Mouse (Mus musculus): ENCODE measurements around the gene Ly86.
A peak's percentile ranks its signal among the peaks of the same experiment; 100 is the strongest.

Gene Ly86

DNA sequence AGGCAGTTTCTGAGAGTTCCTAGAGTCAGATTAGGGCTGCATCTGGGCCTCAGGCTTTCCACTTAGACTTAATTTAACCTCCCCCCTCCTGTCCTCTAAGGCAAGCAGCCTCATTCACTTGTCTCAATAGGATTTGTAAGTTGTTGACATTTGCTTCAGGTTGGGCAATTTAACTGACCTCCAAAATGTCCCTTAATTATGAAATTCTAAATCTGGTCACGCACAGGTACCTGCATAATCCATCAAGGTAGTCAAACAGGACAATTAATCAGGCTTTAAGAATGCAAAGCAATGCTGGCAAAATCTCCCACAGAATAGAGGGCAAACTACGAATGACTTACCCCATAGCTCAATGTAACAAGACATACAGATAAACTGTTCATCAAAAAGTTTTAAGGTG is 8.0 kb downstream of the Ly86 start:
- DNase-seq (ENCODE audit: low spot score in 2 of 2) = no peak

DNA sequence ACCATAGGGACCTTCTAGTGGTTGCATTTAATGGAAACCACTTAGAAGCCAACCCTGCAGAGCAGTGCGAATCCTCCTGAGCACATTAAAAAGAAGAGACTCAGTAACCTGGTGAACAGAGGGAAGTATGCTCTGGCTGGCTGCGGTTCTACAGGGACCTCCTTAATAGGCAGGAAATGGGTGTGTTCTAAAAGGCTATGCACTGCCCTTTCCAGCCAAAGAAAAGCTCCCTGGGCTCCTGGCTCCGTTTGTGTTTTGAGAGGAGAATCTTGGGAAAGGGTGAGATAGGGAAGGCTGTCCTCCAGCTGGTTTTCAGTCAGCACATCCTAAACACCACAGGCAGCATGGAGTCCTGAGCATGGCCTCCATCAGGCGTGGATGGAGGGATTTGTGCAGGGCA is 8.9 kb downstream of the Ly86 start:
- DNase-seq (ENCODE audit: low spot score in 2 of 2) = no peak

DNA sequence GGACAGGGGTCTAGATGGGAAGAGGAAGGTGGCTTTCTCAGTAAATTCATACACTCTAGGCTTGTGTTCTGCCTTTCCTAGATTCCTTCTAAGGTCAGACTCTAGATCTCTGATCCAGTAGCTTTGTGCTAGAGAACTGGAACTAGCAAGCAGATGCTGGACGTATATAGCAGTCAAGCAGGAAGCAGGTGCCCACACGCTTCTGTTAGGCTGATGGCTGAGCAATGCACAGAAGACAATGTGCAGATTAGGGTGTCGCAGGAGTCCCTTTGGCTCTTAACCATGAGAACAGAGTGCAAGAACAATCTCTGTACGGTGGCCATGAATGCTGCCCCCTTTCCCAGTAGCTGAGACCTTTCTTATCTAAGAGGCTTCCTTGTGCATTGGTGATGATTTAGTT is 9.4 kb downstream of the Ly86 start:
- no peak for DNase-seq (ENCODE audit: low spot score in 2 of 2)

DNA sequence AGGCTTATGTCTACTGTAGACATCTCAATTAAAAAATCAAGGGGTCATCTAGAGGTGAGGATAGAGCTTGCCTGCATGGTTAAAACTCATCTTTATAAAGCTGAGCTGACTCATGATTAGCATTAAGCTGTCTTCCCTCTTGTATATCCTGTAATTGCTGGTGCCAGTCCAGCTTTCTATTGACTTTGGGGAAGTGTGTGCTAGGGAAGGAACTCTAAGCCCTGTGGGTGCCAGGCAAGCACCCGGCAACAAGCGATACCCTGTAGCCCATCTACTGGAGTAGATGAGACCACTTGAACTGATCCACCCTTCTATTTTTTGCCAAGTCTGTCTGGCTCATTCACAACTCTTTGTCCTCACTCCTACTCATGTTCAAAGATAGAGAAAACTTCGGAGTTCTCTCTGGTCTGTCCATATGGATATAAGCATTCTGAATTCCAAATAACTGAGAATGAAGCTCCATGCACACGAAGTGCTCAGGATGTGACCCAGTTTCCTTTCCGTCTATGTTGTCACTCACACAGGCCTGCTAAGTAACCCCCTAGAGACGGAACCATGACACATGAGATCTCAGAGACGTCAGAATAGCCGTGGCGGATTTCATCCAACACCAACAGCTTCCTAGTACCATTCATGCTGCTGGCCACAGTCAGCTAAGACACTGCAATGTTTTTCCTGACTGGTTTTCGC is 10.8 kb downstream of the Ly86 start:
- DNase-seq (ENCODE audit: low spot score in 2 of 2) = peak in 1 of 2 experiments; percentile 26

DNA sequence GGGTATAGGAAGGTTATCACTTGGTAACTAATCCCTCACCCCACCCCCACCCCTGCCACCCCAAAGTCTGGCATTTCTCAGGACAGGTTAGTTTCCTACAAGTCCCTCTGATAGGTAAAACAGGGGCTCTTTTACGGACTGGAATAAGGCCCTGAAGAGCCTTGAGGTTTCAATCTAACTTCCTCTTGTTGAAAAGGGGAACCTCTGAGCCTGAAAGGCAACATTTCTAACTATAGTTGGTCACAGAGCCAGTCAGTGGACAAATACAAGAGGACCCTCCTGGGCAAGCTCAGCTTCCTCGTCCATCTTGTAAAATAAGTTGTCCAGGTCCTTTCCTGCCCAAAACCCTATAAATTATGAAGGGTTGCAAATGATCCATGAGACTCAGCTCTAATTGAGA is 11.5 kb downstream of the Ly86 start:
- peak in 1 of 2 experiments; percentile 20 for DNase-seq (ENCODE audit: low spot score in 2 of 2)

DNA sequence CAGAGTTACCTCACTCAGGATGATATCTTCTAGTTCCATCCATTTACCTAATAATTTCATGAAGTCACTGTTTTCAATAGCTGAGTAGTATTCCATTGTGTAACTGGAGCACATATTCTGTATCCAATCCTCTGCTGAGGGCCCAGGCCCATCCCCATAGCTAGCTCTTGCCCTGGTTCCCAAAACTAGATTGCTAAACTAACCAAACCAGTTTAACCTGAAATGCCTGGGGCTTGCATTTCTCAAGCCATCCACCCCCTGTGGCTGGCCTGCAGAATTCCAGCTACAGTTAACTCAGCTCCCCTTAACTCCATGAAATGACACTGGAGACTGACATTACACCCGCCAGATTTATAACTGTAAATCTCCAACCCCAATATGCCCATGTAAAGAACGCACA is 13.1 kb downstream of the Ly86 start:
- DNase-seq (ENCODE audit: low spot score in 2 of 2) = no peak

DNA sequence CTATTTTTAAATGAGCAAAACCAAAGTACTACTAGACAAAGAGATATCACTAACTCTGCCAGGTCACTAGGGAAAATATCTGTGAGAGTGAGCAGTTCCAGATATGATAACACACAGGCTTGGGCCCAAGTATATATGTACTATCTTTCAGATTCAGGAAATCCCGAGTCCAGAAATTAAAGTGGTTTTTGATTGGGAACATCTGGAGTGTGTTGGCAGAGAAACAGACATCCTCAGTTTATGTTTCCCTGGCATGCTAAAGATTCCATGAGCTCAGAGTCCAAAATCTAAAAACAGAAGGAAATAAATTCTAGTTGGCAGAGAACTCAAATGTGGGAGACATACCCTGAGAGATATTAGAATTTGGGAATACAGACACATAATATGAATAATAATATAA is 16.2 kb downstream of the Ly86 start:
- no peak for DNase-seq (ENCODE audit: low spot score in 2 of 2)

DNA sequence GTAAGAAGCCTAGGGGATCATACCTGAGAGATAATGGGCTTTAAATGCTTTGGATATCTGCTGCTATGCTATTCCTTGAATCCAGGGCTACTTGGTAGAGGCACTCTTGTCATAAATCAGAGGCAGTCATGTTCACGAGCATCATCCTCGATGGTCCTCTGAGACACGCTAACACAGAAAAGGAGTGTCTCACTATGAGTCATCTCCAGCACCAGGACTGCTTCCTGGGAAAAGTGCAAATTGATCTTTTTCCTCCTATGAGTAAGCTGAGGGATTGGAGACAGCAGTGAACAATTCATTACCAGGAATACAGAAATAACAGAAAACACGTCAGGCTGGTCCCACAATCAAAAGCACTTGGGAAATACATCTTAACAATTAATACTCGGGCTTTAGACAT is 19.3 kb downstream of the Ly86 start:
- no peak for DNase-seq (ENCODE audit: low spot score in 2 of 2)

DNA sequence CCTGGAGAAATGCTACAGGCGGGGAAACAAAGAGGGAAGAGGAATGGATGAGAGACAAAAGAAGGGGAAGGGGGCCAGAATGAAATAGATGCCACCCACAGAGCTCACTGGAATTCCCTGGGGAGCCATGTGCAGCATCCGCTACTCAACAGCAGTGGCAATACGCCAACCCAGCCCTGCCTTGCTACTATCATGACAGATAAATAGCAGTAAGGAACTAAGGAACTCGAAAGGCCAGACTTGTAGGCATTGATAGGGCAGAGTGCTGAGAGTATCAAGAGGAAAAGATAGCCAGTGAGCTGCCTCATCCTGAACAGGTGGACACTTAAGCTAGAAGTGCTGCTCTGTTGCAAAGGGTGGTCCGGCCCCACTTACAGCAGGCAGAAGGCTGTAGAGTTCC is 31.4 kb downstream of the Ly86 start:
- no peak for DNase-seq (ENCODE audit: low spot score in 2 of 2)

DNA sequence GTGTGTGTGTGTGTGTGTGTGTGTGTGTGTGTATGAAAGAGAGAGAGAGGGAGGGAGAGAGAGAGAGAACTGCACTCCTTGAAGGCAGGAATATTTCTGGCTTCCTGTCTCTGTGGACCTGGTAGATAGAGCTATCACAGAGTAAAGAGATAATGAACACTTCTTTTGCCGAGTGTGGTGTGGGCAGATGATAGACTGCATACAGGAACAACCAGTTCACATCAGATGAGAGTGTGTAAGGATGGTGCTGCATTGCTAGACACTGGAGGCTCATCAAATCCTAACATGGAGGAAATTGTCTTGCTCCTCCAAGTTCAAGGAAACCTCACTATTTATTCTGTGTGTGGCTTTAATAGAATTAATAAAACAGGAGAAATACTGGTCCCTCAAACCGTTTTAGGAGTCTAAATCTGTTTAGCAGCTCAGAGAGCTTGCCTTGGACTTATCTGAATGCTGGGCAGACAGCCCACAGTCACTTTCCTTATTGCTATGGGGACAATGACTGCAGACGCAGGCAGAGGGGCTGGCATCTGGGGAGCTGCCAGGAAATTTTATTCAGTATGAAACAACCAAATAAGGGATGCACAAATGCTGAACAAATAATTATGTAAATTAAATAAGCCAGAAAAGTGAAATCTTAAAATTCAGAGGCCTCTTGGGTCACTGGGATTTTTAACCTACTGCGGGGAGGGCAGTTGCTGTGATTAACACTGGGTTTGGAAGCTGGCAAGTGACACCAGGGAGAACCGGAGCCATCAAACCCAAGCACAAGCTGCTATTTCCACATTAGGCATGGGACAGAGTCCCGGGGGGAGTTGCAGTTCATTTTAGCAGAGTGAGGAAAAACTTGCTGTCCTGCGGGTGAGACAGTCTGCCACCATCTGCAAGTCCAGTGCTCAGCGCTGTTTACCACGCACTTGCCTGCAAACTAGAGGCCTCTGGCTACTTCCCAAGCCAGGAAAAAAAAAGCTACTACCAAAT is 43.5 kb downstream of the Ly86 start:
- peak; percentile 17 to 31 for DNase-seq (ENCODE audit: low spot score in 2 of 2)

DNA sequence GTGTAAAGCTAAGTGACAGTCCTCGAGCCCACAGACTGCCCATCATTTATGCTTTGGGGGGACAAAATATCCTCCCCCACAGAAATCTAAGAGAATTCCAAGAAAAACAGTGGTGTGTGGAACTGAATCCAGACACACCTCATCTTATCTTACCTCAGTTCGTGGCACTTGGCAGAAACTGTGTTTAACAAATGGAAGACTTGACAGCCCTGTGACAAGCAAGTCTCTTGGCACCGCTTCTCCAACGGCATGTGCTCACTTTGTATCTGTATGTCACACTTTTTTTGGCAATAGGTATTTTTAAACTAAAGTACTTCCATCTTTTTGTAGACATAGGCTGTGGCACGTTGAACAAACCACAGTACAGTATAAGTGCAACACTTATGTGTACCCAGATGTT is 44.3 kb downstream of the Ly86 start:
- DNase-seq (ENCODE audit: low spot score in 2 of 2) = peak; percentile 15 to 21

DNA sequence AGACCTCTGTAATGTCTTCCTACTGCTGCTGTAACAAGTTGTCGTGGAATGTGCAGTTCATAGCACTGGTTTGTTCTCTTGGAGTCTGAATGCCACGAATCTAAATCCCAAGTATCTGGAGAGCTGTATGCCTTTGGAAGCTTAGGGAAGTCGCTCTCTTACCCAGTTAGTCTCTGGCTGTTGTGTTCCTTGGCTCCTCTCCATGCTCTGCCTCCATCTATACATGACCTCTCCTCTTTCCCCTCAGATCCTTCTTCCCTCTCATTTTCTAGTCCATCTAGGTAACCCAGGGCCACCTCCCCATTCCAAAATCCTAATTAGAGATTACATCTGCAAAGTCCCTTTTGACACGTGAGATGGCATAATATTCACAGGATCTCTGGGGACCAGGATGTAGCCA is 53.8 kb downstream of the Ly86 start:
- no peak for DNase-seq (ENCODE audit: low spot score in 2 of 2)

DNA sequence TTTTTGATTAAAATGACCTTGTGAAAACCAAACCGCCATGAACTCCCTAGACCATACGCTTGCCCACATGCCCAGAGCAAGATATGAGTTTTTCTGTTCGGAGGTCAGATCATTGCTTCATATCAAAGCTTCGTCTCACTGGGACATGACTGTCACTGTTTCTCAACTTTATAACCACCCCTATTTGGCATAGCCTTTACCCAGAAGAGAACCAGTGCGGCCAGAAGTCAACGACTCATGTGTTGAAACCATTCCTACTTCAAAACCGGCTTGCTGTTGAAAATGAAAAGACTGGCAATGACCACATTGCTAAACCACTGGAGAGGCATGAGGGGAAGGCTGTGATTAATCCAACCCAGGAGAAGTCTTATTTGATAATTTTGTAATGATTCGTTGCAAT is 54.3 kb downstream of the Ly86 start:
- DNase-seq (ENCODE audit: low spot score in 2 of 2) = no peak

DNA sequence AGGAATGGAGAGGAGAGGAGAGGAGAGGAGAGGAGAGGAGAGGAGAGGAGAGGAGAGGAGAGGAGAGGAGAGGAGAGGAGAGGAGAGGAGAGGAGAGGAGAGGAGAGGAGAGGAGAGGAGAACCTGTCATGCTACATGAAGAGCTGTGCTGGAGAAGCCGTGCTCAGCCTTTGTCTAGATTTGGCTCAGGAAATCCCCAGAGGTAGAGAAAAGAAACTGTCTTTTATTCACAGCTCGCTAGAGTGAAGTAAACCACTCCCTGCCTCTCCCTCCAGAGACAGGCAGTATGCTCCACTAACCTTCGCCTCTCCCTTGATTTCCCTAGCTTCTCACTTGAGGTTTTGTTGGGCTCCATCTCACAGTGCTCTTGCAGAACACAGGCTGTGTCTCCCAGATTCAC is 57.4 kb downstream of the Ly86 start:
- no peak for DNase-seq (ENCODE audit: low spot score in 2 of 2)

DNA sequence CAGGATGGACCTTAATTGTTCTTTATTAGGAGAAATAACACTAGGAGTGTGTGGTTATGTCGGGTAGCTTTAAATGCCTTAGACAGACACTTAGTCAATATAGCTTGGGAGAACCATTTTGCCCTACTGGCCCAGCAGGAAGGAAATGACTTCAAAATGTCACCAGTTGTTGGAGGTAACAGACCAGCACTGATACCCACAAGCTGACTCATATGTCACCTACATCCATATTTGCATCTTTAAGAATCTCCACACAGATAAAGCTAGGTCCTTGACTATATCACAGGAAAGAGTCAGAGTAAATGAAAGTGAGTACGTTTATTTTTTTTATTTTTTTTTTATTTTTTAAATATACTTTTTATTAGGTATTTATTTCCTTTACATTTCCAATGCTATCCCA is 58.7 kb downstream of the Ly86 start:
- no peak for DNase-seq (ENCODE audit: low spot score in 2 of 2)

DNA sequence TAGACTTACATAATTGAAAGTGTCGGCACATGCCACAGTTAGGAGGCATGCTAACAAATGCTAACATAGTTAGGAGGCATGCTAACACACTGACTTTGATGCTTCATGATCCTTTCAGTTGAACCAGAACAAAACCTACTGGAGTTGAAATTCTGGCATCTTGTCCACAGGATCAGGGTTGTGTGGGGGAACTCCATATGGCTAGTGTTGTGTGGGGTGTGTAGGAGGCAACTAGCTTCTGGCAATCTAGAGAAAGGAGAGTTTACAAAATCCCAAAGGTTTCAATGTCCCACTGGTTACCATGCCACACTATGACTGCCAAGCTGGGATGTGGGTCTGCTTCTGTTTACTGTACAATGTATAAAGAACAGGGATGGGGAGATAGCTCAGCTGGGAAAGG is 70.7 kb downstream of the Ly86 start:
- no peak for DNase-seq (ENCODE audit: low spot score in 2 of 2)

DNA sequence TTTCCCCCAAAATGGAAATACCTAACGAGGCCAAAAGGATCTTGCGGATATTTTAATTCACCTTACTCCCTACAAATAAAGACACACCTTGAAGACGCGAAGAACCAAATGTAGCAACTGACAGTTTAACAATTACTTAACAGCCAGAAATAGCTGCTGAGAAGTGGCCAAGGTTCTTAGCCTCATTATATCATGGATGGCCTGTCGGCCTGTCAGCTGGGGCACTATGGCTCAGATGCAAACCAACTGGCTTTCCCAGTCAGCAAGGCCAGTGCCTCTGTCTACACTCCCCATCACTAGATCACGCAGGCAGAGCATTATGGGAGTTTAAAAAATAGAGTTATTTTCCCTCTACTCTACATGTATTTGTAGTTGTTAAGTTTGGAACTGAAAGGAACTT is 78.4 kb downstream of the Ly86 start:
- peak; percentile 33 to 46 for DNase-seq (ENCODE audit: low spot score in 2 of 2)

DNA sequence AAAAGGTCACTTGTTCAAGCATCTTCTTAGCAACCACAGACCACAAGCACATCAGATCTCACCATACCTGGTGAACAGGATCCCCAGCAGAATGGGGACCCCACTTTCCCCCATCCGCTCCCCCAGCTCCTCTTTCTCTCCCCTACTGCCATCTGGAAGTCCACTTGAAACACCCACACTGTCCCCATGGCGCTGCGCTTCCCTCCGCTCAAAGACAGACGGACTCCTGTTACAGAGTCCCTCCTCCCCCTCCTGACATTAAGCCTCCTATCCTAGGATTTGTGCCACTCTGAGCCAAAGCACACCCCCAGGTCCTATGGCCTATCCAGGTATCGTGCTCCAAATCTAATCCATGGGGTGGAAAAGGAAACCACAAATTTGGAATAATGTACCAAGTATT is 79.9 kb downstream of the Ly86 start:
- DNase-seq (ENCODE audit: low spot score in 2 of 2) = no peak

DNA sequence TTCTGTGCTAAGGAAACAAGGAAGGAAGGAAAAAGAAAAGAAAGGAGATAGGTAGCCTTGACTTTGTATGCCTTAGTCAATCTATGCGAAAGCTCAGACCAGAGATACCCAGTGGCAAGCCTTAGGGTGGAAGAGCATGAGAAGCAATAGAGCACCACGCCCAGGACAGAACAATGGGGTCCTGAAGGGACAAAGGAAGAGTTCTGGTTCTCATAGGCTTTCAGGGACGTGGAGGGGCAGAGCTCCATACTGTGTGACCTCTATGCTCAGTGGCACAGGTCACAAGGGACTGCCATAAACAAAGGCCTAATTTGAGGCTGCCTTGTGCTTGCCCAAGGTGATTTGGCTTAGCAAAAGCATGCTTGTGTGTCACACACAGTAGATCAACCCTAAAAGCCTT is 80.4 kb downstream of the Ly86 start:
- DNase-seq (ENCODE audit: low spot score in 2 of 2) = no peak

DNA sequence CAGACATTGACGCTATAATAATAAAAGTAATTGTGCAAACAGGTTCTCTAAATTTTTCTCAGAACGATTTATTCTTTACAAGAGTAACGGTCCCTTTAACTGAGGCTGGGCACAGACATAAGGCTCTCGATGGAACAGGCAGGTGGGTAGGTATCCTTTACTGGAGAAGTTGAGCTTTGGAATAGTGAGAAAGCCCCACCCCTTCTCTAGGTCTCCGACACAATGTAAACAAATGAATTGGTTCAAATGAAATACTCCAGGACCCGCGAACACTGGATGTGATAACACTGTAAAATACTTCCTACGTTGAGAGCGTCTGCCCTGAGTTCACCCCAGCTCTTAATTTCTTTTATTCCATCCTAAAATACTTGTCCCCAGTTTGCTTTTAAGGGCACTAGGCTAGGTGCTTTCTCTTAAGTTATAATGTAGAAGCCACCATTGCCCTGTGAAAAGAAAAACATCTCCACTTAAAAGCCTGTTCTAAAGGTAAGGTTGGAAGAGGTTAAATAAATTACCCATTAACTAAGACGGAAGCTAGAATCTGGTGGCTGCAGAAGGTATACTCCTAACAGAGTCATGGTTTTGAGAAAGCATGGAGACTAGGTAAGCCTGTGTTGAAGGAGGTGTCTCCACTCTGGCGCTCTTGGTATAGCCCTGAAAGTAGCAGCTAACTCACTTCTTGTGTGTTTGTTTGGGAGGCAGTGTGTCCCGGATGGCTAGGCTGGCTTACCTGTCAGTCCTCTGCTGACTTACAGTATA is 81.7 kb downstream of the Ly86 start:
- DNase-seq (ENCODE audit: low spot score in 2 of 2) = no peak

DNA sequence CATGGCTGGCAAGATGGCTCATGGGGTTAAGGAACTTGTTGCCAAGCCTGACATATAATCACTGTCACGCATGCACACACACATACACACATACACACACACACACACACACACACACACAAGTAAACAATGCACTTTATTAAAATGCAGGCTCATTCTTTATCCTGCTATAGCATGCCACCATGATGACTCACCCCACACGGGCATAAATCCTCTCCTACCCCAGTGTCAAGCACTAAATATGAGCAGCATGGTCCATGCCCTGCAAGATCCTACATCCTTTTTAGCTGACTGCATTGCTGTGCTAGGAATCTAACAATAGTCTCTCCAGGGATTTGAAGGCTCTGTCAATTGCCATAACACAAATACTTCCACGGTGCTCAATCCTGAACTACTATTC is 83.5 kb downstream of the Ly86 start:
- DNase-seq (ENCODE audit: low spot score in 2 of 2) = no peak

DNA sequence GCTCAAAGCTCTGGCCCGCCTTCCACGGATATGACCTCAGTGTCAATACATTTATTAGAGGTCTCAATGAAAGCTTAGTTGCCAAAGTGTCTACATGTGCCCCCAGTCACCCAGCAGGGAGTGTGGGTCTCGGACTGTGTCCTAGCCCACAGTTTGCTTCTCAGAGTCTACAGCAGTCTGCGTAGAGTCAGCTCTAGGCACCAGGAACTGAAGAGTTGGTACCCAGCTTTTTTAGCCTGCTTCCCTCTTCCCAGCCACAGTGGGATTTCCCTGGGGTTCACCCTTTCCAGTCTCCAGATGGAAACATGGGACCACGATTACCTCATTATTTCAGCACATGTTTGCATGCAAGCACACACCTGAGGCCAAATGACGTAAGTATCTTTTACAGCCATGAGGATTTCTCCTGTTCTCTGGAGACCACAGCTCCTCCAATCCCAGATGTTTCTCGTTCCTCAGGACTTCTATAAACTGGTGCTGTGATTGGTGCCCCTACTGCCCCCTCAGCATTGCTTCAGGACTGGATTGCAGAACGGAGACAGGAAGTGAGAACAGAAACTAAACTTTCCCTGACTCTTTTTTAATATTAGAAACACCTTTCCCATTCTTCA is 84.8 kb downstream of the Ly86 start:
- no peak for DNase-seq (ENCODE audit: low spot score in 2 of 2)
